Mouse (Mus musculus) midbrain, embryonic 16.5 days (tissue): Measurements from ENCODE around the gene Nkx6-2. TPM values are rescaled to one million over a fixed set of nuclear protein-coding genes. Genes with fewer than 3 reads are reported as not detected.
A peak's percentile ranks its signal among the peaks of the same experiment; 100 is the strongest.

Source experiments
- ATAC-seq: fragments of 200-750 bp; cut with Nextera tagmentation; 2 replicates; pipeline ENCODE4 v1.8.0; 2017; ENCODE audit warnings: moderate TSS enrichment
- H3K27ac ChIP-seq: fragments of 300-500 bp; sonication (generic); 2 replicates; pipeline ENCODE4 v1.5.1; 2014; ENCODE audit warnings: mild to moderate bottlenecking, low read length, mixed read lengths
- H3K27me3 ChIP-seq: fragments of 300-500 bp; sonication (generic); 2 replicates; pipeline ENCODE4 v1.6.1; 2014; ENCODE audit warnings: low read depth, low read length, mixed read lengths; ENCODE audit not compliant: control insufficient read depth, insufficient read depth
- H3K36me3 ChIP-seq: fragments of 300-500 bp; sonication (generic); 2 replicates; pipeline ENCODE4 v1.6.1; 2014; ENCODE audit warnings: mild to moderate bottlenecking, low read length, moderate library complexity, mixed read lengths; ENCODE audit not compliant: control insufficient read depth, insufficient read depth
- H3K4me1 ChIP-seq: fragments of 300-500 bp; sonication (generic); 2 replicates; pipeline ENCODE4 v1.6.1; 2014; ENCODE audit warnings: mild to moderate bottlenecking, low read length, mixed read lengths; ENCODE audit not compliant: control insufficient read depth, insufficient read depth
- H3K4me2 ChIP-seq: fragments of 300-500 bp; sonication (generic); 2 replicates; pipeline ENCODE4 v1.6.1; 2014; ENCODE audit warnings: mild to moderate bottlenecking, low read length, mixed read lengths
- H3K4me3 ChIP-seq: fragments of 300-500 bp; sonication (generic); 2 replicates; pipeline ENCODE4 v1.5.1; 2014; ENCODE audit warnings: low read depth, mild to moderate bottlenecking, low read length, moderate library complexity, mixed read lengths
- H3K9ac ChIP-seq: fragments of 300-500 bp; sonication (generic); 2 replicates; pipeline ENCODE4 v1.6.1; 2014; ENCODE audit warnings: low read depth, low read length, mixed read lengths
- H3K9me3 ChIP-seq: fragments of 300-500 bp; sonication (generic); replicated peaks from 2 replicates; pipeline ENCODE4 v1.6.1; 2014; ENCODE audit warnings: mild to moderate bottlenecking, low read length, mixed read lengths; ENCODE audit not compliant: control insufficient read depth, poor library complexity, severe bottlenecking
- WGBS: fragments of 180-500 bp; shearing (Covaris S2); extraction: QIAGEN DNeasy Blood & Tissue Kit; methylation state at CpG from one replicate; pipeline ENCODE4 v1.1.7; 2014; 5-methylcytosine and 5-hydroxymethylcytosine counted together
- polyA plus RNA-seq: library from polyadenylated mRNA; unstranded; fragments of >200 nt; fragmentation: Nextera tagmentation; extraction: Ambion mirVana; gene quantifications from 2 replicates; pipeline ENCODE4 v1.2.1, GENCODE M21; 2015

Gene Nkx6-2
- polyA plus RNA-seq, 1 experiment from 2014 or later: 4.5 TPM

DNA sequence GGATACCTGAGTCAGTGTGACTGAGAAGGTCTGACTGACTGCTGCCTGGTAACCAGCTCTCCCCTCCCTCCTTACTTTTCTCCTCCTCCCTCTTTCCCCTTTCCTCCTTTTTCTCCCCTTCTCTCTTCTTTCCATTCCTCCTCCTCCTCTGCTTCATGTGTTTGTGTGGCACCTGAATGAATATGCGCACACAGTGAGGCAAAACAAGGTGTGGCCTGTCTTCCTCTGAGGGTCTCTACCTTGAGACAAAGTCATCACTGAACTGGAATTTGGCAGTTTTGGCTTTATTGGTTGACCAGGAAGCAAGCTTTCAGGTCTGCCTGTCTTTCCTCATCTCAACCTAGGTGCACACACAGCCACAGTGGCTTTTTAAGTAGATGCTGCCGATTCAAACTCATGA, 45.8 kb downstream of the Nkx6-2 start:
- Histone ChIP-seq H3K27ac (no peak overlapping the region), H3K27me3 (peaks cover 48% of the 10 kb centered on the region), H3K4me3 (no peak overlapping the region), H3K4me1 (no peaks in the 10 kb centered on the region), H3K9me3 (no peaks in the 10 kb centered on the region), H3K36me3 (no peaks in the 10 kb centered on the region), H3K9ac (no peak overlapping the region), H3K4me2 (no peak overlapping the region)
- 97% methylated on average over 2 of the region's 2 CpGs for WGBS
- no peak for ATAC-seq

DNA sequence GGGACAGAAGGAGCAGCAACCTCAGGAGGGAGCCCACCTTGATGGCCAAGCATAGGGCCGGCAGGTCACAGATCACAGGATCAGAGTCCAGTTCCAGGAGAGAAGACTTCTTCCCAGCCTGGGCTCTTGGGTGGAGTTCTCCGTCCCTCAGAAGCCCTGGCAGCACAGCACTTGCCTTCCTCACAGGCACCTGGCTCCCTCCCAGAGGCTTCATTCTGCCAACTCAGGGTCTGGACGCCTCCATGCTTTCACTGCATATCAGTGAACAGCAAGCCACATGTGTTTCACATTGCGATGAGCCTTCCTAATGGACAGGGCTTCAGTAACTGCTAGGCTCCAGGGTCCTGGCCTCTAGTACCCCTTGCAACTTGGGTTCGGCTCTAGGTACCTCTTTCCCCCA, 46.3 kb downstream of the Nkx6-2 start:
- 87% methylated on average over 5 of the region's 5 CpGs for WGBS
- no peaks in the 10 kb centered on the region for H3K9me3 ChIP-seq
- peaks cover 47% of the 10 kb centered on the region for H3K27me3 ChIP-seq
- H3K36me3 ChIP-seq: no peaks in the 10 kb centered on the region
- H3K4me3 ChIP-seq: no peak overlapping the region
- H3K27ac ChIP-seq: no peak overlapping the region
- no peak overlapping the region for H3K9ac ChIP-seq
- ATAC-seq: no peak
- H3K4me1 ChIP-seq: peaks cover under 1% of the 10 kb centered on the region; the same call in 1 of the 2 replicates
- no peak overlapping the region for H3K4me2 ChIP-seq

DNA sequence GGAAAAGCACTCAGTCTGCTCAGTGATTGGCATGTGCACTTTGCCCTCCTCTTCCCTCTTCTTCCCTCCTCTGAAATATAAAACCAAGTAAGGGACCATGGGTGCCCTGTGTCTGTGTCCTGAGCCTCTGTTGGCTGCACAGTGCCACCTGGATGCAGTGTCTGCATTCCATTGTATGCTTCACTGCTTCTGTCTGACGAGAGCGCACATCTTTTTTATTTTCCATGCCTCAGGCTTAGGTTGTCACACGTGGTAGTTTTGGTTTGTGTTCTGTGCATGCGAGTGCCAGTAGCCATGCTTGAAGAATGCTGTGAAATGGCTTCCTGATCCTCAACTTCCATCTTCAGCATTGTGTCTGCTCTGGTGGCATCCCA, 51.2 kb downstream of the Nkx6-2 start:
- H3K4me1 ChIP-seq: peaks cover 4% of the 10 kb centered on the region; the same call in 1 of the 2 replicates
- no peak for ATAC-seq
- H3K4me2 ChIP-seq: no peak overlapping the region
- no peaks in the 10 kb centered on the region for H3K36me3 ChIP-seq
- H3K27me3 ChIP-seq: peaks cover 64% of the 10 kb centered on the region
- no peak overlapping the region for H3K9ac ChIP-seq
- no peaks in the 10 kb centered on the region for H3K9me3 ChIP-seq
- no peak overlapping the region for H3K4me3 ChIP-seq
- H3K27ac ChIP-seq: no peak overlapping the region
- 63% methylated on average over 4 of the region's 4 CpGs for WGBS

DNA sequence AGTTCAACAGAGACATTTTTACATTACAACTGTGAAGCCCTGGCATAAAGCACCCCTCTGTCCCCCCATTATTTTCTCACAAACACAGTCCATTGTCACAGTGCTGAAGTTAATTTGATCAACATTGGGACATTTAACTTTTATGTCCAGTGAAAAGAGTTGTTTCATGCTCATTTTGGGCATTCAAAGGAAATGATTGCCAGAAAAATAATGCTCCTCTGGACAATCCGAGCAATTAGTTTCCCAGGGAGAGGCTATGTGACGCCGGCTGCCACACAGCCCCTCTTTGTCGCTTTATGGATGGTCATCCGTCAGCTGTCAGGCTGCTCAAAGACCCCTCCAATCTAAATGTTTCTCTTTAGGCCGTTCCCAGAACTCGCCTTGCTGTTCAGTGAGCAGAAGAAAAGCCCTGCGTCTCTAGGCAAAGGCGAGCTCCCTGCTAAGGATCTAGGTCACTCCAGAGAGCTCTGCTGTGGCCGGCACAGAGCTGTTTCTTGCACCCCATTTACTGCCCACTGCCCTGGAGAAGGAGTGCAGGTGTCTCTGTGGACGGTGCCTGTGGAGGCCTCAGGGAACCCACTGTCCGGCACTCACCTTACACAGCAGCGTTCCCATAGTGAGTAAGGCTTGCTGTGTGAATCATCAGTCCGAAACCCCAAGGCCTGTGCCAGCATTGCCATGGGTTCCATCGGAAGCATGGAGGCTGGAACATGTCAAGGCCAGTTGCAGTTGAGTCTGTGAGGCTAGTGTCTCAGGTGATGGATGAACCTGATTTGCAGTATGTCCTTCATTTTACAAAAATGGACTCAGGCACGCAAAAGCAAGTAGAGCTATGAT, 51.8 kb downstream of the Nkx6-2 start:
- H3K4me3 ChIP-seq: no peak overlapping the region
- H3K4me2 ChIP-seq: no peak overlapping the region; the same call in 1 of the 2 replicates
- ATAC-seq: peak; percentile 53
- WGBS: 33% methylated on average over 16 of the region's 16 CpGs
- H3K27ac ChIP-seq: no peak overlapping the region
- peaks cover 67% of the 10 kb centered on the region for H3K27me3 ChIP-seq
- H3K4me1 ChIP-seq: peaks cover 4% of the 10 kb centered on the region; the same call in 1 of the 2 replicates
- no peaks in the 10 kb centered on the region for H3K9me3 ChIP-seq
- no peaks in the 10 kb centered on the region; the same call in 1 of the 2 replicates for H3K36me3 ChIP-seq
- H3K9ac ChIP-seq: no peak overlapping the region

Other genes starting within 250 kb of the Nkx6-2 start
- gene Inpp5a, start 193.7 kb downstream of the Nkx6-2 start, polyA plus RNA-seq: 15.3 and 15.4 TPM in 2 replicates
- 3.1 and 4.7 TPM in 2 replicates for gene Cfap46, start 101.0 kb upstream of the Nkx6-2 start, polyA plus RNA-seq